Mouse (Mus musculus): ENCODE measurements around the gene Olfr1014.

- TF ChIP-seq CTCF (IDR thresholded peaks at IDR 0.05; ENCODE audit: control insufficient read depth, insufficient read depth, low read length), result no peak
- no peak for TF ChIP-seq POLR2A (IDR thresholded peaks at IDR 0.05; ENCODE audit: borderline replicate concordance, control insufficient read depth, low read depth, low read length)
Observed at GRCm38 (mm10) chr2:85792331-85792730, 19.8 kb downstream of the Olfr1014 start.
